Mouse (Mus musculus) mature B cell (primary cell): ENCODE results near the gene Il23a.

Experiments used
- in situ Hi-C: fragments of 300-500 bp; cut with MboI; formaldehyde crosslinking; loops from 2 replicates; pipeline ENCODE4 v1.14.3; 2019

The Il23a gene

DNA sequence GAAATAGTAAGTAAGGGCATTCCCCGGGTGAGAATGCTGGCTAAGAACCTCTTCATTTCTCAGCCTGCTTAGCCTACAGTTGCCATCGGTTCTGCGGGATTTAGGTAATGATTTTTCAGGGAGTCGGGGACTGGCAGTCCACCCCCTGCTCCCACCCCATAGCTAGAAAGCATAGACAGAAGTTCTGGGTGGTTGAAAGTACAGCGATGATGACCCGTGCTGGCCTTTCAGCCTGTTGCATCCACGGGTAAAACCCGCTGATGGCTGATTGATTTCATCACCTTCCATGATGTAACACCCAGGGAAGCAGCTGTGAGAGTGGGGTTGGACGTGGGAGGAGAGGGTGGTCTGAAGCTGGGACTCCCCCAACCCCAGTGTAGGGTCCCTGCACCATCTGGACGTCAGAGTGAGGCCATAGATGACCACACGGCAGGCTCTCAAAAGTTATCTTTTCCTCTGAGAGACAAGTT, at the start of gene Il23a:
Gene Il23a (minus strand): TSS at position 51 of the 470 bp plus-strand sequence.
- in situ Hi-C loops = no loop called here

DNA sequence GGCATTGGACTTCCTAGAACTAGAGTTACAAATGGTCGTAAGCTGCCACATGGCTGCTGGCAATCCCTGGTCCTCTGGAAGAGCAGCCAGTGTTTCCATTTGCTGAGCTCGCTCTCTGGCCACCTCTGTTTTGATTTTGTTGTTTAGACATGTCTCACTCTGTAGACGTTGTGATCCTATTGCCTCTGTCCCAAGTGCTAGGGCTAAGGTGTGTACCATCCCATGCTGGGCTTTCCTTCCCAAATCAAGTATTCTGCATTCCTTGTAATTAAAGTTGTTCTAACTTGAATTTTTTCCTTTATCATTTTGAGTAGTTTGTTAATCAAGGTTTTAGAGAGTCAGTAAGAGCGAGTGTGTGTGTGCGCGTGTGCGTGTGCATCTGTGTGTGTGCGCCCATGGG, 49.0 kb upstream of the Il23a start:
- in situ Hi-C loops = no loop called here

DNA sequence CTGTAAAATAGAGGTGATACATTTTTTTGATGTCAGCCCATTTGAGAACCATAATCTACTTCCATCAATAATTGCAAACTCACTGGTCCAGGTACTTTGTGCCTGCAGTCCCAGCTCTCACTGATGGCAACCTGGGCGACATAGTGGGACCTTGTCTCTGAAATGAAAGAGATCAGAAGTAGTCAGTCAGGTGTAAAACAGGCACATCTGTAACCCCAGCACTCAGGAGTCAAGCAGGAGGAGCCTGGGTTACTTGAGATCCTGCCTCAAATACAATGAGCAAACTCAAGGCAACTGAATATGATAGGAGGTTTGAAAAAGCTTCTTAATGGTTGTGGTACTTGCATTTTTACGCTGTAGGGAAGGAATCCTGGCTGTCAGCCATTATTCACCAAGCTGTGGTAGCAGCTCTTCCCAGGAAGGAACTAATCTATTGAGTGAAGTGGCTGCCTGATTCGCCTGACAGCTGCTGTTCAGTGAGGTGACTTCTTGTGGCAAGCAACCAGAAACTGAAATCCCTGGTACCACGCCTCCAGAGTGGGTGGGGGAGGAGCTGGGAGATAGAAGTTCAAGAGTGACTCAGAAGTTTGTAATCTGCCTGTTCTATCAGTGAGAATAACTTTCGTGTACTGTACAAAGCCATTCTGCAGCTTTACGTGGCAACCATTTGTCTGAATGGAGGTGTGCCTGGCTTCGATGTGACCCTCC, 46.2 kb upstream of the Il23a start:
- in situ Hi-C loops = no loop called here

DNA sequence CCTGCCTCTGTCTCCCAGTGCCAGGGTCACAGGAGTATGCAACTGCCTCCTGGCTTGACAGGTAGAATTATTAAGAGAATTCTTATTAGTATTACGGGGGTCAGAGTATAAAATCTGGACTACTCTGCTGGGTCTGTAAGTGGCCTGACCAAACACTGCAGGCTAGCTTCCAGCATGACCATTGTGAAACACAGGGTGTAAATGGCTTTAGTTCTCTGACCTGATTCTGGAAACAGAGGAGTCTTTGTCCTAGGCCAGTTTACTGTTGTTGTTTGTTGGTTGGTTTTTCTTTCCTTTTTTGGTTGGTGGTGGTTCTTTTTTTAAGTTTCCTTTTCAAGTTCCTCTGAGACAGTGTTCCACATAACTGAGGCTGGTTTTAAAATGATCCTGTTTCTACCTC, 44.9 kb upstream of the Il23a start:
- in situ Hi-C loops = no loop called here

DNA sequence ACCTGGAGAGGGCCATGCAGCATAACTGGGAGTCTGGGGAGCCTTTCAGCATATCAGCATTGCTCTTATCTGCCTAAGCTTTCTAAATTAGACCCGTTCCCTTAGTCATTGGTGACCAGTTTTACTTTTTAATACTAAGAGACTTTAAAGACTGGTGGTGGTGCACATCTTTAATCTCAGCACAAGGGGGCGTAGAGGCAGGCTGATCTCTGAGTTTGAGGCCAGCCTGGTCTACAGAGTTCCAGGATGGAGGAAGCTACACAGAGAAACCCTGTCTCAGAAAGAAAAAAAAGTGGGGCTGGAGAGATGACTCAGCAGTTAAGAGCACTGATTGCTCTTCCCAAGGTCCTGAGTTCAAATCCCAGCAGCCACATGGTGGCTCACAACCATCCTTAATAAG, 41.7 kb upstream of the Il23a start:
- in situ Hi-C loops = no loop called here

DNA sequence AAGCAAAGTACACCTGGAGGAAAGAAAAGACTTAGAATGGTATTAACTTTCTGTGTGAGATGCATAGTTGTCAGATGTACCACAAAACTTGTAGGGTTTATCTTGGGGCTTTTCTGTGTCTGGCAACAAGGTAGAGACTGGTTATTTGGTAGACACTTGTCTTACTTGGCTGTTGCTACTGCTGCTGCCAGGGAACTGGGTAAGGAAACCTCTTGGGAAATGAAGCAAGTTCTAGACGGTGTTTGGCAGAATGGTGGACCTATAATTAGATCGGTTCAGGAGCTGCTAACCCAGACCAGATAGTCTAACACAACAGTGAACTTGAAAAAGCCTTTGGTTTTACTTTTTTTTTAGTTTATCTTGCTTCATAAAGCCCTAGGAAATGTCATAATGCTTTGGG, 40.4 kb upstream of the Il23a start:
- in situ Hi-C loops = loop anchor here (10.0 kb wide), 1 partner anchor 116 kb away; the partner anchor contains the start of gene Smarcc2

DNA sequence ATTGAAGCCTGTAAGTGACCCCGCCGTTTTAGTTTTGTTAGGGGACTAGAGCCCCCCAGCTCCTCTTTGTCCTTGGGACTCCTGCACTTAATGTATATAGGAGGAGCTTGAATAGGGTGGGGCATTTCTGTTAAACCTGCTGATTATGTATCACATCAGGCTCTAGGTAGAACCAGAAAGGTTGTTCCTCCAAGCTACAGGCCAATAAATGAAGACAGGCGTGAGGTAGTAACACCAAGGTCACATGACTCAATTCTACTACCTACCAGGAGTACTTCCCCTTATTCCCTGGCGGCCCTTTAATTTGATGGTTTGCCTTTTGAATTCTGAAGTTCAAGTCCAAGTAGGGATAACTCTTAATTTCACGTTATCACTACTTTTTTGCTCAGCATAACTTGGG, 39.9 kb upstream of the Il23a start:
- in situ Hi-C loops = loop anchor here (10.0 kb wide), 1 partner anchor 116 kb away; the partner anchor contains the start of gene Smarcc2

DNA sequence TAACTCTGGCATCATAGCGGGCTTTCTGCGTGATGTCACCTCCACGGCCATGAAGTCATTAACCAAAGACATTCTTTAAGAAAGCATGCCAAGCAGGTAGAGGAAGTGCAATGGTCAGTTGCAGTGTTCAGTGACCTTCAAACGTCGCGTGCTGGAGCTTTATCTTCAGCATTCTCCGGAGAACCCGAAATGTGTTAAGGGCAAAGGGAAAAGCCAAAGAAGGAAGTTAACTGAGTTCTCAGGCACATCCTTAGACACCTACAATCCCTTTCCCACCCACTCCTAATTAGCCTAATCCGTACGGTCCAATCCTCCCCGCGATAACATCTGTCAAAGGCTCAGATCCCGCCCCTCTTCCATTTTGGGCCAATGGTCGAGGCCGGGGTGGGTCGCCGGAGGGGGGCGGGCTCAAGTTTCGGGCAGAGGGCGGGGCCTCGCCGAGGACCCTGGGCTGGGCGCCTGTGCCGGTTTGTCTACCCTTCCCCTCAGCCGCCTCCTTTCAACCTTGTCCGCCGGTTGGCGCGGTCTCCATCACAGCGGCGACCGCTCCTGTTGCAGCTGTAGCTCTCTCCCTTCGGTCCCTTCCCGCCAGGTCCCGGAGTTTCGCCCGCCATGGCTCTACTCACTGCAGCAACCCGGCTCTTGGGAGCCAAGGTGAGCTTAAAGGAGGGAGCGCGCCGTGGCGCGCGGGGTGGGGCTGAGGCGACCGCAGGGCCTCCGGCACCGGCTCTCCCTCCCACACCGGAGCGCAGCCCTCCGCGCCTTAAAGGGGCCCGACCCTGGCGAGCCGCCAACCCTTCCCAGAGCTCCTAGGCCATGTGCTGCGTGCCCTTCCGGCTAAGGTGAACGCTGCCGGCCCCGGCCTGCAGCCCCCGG, 39.0 kb upstream of the Il23a start, which contains the start of gene Cs:
Gene Cs (plus strand): TSS at position 429 of the 876 bp plus-strand sequence.
- in situ Hi-C loops = loop anchor here (10.0 kb wide), 1 partner anchor 117 kb away; the partner anchor contains the start of gene Smarcc2

DNA sequence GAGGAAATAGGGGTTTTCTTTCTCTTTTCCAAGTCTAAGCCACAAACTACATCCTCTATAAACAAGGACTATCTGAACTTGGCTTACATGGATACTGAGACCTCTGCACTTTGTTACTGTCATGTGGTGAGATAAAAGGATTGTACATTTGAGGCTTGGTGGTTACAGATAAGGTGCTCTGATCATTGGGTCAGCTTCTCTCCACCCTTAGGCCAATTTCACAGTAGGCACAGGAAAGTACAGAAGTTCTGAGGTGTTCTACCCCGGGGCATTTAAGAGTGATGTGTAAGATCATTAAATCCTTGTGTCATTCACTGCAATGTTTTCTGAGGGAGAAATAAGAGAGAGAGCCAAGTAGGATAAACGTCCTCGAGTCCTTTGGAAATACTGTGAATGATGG, 38.0 kb upstream of the Il23a start:
- in situ Hi-C loops = loop anchor here (10.0 kb wide), 1 partner anchor 118 kb away; the partner anchor contains the start of gene Smarcc2

DNA sequence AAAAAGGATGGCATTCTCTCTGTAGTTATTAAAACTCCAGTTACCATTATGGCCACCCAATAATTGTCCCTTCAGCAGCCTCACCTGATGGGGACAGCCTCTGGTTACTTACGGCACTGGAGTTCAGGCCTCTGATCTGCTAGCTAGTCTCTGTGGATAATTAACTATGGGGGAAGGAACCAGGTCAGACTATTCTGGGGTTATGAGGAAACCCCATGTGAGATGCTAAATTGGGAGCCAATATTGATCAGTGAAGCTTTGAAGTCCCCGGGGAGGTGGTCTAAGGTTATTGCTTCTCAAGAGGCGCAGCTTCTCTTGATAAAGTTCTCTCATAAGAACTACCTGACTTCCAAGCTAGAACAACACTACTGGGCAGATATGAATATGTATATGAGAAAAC, 37.6 kb upstream of the Il23a start:
- in situ Hi-C loops = loop anchor here (10.0 kb wide), 1 partner anchor 119 kb away; the partner anchor contains the start of gene Smarcc2

DNA sequence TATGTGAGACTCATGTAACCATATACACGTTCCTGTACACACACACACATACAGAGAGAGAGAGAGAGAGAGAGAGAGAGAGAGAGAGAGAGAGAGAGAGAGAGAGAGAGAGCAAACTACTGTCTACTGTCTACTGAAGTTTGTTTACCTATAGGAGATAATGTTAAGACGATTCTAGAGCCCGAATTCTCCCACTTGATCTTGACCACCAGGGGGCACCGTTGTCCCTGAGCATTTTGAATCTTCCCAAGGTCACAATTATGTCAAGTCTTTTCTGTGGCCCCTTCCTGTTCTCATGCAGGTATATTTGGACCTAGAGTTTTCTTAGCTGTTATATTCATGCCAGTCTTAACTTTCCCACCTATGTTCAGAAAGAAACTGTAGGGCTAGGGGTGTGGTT, 37.0 kb upstream of the Il23a start:
- in situ Hi-C loops = loop anchor here (10.0 kb wide), 1 partner anchor 119 kb away; the partner anchor contains the start of gene Smarcc2

DNA sequence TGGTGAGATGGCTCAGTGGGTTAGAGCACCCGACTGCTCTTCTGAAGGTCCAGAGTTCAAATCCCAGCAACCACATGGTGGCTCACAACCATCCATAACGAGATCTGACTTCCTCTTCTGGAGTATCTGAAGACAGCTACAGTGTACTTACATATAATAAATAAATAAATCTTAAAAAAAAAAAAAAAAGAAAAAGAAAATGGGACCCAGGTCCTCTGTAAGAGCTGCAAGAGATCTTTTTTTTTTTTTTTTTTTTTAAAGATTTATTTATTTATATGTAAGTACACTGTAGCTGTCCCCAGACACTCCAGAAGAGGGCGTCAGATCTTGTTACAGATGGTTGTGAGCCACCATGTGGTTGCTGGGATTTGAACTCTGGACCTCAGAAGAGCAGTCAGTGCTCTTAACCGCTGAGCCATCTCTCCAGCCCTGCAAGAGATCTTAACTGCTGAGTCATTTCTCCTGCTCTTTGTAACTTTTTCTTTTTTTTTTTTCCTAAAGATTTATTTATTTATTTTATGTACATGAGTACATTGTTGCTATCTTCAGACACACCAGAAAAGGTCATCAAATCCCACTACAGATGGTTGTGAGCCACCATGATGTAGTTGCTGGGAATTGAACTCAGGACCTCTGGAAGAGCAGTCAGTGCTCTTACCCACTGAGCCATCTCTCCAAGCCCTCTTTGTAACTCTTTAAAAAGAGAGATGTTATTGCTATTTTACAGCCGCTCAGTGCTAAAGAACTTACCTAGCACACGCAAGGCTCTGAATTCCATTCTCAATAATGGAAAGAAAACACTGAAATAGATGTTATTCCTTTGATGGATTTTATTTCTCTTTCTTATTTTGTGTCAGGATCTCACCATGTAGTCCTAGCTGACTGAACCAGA, 34.1 kb upstream of the Il23a start:
- in situ Hi-C loops = loop anchor here (10.0 kb wide), 1 partner anchor 122 kb away; the partner anchor contains the start of gene Smarcc2

DNA sequence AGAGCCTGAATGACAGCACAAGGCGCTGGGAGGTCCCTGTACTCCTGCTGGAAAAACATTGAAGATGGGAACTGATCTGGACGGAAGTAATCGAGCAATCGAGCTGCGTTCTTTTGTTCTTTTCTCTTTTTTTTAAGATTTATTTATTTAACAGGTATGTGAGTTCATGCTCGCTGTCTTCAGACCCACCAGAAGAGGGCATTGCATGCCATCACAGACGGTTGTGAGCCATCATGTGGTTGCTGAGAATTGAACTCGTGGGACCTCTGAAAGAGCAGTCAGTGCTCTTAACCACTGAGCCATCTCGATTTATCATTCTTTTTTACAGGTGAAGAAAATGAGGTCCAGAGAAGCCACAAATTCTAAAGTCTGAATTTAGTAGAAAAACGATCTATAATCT, 29.1 kb upstream of the Il23a start:
- in situ Hi-C loops = no loop called here

DNA sequence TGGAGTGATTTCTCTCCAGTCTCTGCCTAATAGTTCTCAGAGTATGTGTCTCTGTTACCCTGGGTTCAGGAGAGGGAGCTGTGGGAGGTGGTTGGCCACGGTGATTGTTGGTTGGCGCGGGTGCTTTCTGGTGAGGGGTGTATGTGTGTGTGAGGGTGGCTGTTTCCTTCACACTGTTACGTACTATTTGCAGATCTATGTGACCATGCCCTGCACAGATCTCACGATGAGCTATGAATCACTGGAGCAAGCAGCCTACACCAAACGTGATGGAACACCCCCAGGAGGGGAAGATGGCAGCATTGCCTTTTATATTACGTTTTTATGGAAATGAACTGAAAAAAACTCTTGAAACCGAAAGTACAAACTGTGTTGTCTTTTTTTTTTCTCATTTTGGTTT, 28.3 kb upstream of the Il23a start:
- in situ Hi-C loops = no loop called here

DNA sequence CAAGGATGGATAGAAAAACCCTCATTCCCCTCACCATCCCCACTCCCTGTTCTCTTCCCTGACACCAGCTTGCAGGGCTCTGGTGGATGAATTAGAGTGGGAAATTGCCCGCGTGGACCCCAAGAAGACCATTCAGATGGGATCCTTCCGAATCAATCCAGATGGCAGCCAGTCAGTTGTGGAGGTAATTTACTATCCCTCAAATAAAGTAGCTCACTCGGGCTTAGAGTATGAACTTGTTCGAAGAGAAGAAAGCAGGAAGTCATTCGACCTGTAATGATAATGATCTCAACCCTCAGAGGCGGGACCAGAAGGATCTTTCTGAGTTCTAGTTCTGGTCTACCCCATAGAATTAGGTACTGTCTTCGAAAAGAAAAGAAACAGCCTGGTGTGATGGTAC, 25.0 kb upstream of the Il23a start:
- in situ Hi-C loops = no loop called here

DNA sequence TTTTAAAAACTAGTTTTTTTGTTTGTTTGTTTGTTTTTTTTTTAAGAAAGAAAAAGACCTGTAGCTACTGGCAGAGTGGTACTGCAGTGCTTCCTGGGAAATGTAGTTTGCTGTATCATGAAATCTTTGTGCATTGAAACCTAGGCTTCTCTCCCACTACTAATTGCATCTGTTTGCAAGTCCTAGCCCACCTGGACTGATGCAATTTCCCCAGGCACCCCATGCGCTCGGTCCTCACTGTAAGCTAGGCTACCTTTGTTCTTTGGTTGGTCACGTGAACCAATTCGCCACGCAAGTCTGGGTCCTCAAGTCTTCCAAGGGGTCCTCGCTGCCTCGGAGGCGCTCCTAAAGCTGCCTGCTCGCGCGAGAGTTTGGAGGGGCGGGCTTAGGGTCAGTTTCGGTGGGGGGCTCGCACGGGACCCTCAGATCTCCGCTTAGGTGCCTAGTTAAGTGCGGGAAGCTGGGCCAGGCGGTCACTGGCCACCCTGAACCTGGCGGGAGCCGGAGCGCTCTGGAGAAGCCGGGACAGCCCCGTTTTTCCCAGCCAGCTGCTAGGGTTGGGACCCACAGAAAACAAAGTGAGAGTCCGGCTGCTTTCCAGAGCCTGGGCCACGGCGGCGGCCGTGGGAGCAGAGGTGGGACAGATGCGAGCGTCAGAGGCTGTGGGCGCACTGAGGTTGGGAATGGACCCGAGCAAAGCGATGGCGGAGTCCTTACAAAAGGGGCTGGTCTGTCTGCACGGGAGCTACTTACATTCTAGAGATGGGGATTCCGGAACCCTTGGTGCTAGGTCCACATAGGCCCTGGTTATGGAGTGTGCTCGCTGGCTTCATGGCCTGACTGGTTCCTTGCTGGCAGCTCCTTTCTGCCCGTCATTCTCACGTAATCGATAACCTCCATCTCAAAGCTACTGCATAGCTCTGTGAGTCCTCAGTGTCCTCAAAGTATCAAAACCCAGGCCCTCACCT, 23.9 kb upstream of the Il23a start, which contains the start of gene Cnpy2:
Gene Cnpy2 (plus strand): TSS at position 319 of the 968 bp plus-strand sequence.
- in situ Hi-C loops = no loop called here

DNA sequence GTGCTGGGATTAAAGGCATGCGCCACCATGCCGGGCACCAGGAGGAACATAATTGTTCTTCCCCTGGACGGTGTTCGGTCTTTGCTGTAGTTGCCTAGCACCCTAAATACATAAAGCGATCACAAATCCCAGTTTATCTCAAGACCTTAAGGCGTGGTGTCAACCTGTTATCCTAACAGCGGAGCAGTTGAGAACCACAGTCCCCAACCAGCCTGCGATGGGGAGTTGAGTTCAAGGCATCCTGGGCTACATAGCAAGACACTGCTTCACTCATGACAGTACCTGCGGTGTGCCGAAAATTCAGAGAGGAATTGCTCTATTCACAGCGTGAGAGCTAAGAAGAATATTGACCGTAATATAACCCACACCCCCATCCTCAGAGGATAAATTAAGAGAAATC, 23.1 kb upstream of the Il23a start:
- in situ Hi-C loops = no loop called here

DNA sequence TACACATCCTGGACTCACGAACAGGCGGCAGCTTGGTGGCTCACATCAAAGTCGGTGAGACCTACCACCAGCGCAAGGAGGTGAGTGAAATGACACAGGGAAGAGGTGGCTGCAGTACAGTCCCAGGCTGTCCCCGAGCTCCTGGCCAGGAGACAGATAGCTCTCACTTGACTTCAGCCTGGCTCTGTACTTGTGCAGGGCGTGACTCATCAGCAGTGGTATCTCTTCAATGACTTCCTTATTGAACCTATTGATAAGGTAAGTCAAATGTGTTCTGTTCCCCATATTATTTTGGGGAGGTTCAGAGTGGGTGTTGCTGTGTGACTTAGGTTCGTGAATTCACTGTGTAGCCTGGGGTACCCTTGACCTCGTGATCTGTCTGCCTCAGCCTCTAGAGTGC, 17.0 kb upstream of the Il23a start:
- in situ Hi-C loops = no loop called here

DNA sequence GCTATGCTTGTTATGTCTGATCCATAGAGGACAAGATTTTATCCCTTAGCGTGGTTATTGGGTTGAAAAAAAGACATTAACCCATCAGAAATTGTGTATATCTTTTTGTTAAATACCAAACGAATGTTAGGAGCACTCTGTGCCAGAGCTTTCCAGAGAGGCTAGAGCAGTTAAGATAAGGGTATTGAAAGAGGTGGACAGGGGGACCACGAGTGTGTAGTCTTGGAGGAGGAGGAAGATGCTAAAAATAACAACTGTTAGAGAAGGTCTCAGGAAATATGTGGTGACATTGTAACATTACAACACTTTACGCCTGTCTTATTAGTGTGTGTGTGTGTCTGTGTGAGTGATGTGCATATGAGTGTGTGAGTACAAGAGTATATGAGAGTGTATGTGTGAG, 12.3 kb upstream of the Il23a start:
- in situ Hi-C loops = no loop called here

DNA sequence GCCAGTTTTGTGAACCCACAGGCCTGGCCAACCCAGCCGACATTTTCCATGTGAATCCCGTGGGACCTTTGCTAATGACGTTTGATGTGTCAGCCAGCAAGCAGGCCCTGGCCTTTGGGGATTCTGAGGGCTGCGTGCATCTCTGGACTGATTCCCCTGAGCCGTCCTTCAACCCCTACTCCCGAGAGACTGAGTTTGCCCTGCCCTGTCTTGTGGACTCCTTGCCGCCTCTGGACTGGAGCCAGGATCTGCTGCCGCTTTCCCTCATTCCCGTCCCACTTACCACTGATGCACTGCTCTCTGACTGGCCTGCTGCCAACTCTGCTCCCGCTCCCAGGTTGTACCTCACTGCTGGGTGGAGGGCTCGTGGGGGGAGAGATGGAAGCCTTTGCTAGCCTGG, 11.6 kb upstream of the Il23a start:
- in situ Hi-C loops = no loop called here
